Mouse (Mus musculus): ENCODE data around the gene Btk.

DNA sequence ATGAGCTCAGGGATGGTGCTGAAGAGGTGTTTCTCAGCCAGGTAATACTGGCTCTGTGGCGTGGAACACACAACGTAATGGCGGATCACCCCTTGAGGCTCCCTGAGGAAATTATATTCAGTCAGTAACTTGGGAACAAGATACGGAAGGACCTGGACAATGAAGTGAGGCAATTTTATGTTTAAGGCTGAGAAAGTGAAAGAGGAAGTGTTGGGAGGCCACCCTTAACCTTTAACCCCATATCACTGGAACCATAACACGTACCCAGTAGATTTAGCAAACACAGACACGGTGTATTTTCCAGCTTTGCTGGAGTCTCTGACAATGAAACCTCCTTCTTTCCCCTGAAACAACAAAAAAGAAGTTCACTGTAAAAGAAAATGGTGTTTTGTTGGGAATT, 28.9 kb downstream of the Btk start:
- TF ChIP-seq CTCF (conservative IDR thresholded peaks at IDR 0.05; ENCODE audit: low read length), result no peak
- TF ChIP-seq POU5F1 (IDR thresholded peaks at IDR 0.05; ENCODE audit: borderline replicate concordance, low read length), result no peak

Data from E14TG2a.4 (cell line).